Mouse (Mus musculus): ENCODE results near the gene Ddx58. TPM values are rescaled to one million over a fixed set of nuclear protein-coding genes. Genes with fewer than 3 reads are reported as not detected.

Gene Ddx58
- polyA plus RNA-seq, 1 experiment from 2014 or later: 6.4 TPM

DNA sequence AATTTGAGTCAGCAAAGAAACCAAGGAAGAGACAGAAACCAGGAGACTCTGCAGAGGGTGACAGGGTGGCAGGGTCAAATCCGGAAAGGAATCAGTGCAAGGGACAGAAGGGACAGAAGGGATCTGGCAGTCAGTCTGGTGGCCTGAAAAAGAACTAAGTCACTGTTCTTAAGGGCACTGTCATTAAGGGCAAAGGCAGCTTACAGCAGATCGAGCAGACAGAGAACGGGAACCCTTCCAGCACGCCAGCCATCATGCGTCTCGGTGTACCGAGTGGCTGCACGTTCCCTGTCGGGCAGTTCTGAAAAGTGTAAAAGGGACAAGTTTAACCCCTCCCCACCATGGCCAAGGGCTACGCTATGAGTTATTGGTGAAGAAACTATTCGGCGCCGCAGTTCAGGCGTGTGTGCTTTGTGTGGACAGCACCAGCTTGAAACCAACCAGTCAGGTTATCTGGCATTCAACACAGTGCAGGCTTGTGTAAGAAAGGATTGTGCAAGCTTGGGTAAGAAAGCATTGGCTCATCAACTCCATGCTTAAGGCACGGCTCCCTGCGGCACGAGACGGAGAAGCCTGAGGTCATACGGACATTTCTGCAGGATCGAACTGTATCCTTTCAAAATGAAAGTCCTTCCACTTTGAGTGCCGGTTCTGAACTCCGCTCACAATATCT lies 34.3 kb downstream of the Ddx58 start:
- ATAC-seq (replicated peaks; ENCODE audit: low FRiP score, low TSS enrichment, low read depth) (no peak), DNase-seq (ENCODE audit: low spot score) (no peak)
- Histone ChIP-seq H3K36me3 (ENCODE audit: control insufficient read depth, insufficient read depth, low read length) (peaks cover 17% of the 10 kb centered on the region; the same call in 1 of the 2 replicates), H3K4me3 (ENCODE audit: low read depth, low read length) (no peak overlapping the region), H3K4me2 (ENCODE audit: low read length) (no peak overlapping the region), H3K27ac (ENCODE audit: low read depth) (no peak overlapping the region), H3K9ac (ENCODE audit: low read length) (no peak overlapping the region), H3K4me1 (replicated peaks; ENCODE audit: control insufficient read depth, insufficient read depth, low read length) (no peaks in the 10 kb centered on the region), H3K27me3 (replicated peaks; ENCODE audit: control insufficient read depth, insufficient read depth, low read length) (no peaks in the 10 kb centered on the region), H3K9me3 (ENCODE audit: control insufficient read depth, low read length) (no peaks in the 10 kb centered on the region)
- 92% methylated on average over 22 of the region's 22 CpGs for WGBS

GRCm38 (mm10) chr4:40204374-40204773 lies 35.3 kb downstream of the Ddx58 start:
- Histone ChIP-seq H3K9ac (ENCODE audit: low read length) (no peak overlapping the region), H3K4me3 (ENCODE audit: low read depth, low read length) (no peak overlapping the region), H3K4me2 (ENCODE audit: low read length) (no peak overlapping the region), H3K27ac (ENCODE audit: low read depth) (no peak overlapping the region), H3K27me3 (replicated peaks; ENCODE audit: control insufficient read depth, insufficient read depth, low read length) (no peaks in the 10 kb centered on the region), H3K36me3 (ENCODE audit: control insufficient read depth, insufficient read depth, low read length) (peaks cover 17% of the 10 kb centered on the region; the same call in 1 of the 2 replicates), H3K9me3 (ENCODE audit: control insufficient read depth, low read length) (no peaks in the 10 kb centered on the region), H3K4me1 (replicated peaks; ENCODE audit: control insufficient read depth, insufficient read depth, low read length) (no peaks in the 10 kb centered on the region)
- ATAC-seq (replicated peaks; ENCODE audit: low FRiP score, low TSS enrichment, low read depth) (no peak), DNase-seq (ENCODE audit: low spot score) (no peak)
- 94% methylated on average over 3 of the region's 3 CpGs for WGBS

- Histone ChIP-seq H3K27me3 (replicated peaks; ENCODE audit: control insufficient read depth, insufficient read depth, low read length) (no peaks in the 10 kb centered on the region), H3K36me3 (ENCODE audit: control insufficient read depth, insufficient read depth, low read length) (peaks cover 25% of the 10 kb centered on the region), H3K4me2 (ENCODE audit: low read length) (no peak overlapping the region), H3K27ac (ENCODE audit: low read depth) (no peak overlapping the region), H3K4me1 (replicated peaks; ENCODE audit: control insufficient read depth, insufficient read depth, low read length) (no peaks in the 10 kb centered on the region), H3K9me3 (ENCODE audit: control insufficient read depth, low read length) (no peaks in the 10 kb centered on the region), H3K4me3 (ENCODE audit: low read depth, low read length) (no peak overlapping the region), H3K9ac (ENCODE audit: low read length) (no peak overlapping the region)
- no peak for ATAC-seq (replicated peaks; ENCODE audit: low FRiP score, low TSS enrichment, low read depth)
- no peak for DNase-seq (ENCODE audit: low spot score)
- WGBS: 79% methylated on average over 6 of the region's 6 CpGs
Measured at GRCm38 (mm10) chr4:40202205-40202604, 37.4 kb downstream of the Ddx58 start.

- no peaks in the 10 kb centered on the region for H3K27me3 ChIP-seq (replicated peaks; ENCODE audit: control insufficient read depth, insufficient read depth, low read length)
- no peaks in the 10 kb centered on the region for H3K4me1 ChIP-seq (replicated peaks; ENCODE audit: control insufficient read depth, insufficient read depth, low read length)
- 93% methylated on average over 2 of the region's 2 CpGs for WGBS
- H3K9ac ChIP-seq (ENCODE audit: low read length): no peak overlapping the region
- H3K9me3 ChIP-seq (ENCODE audit: control insufficient read depth, low read length): no peaks in the 10 kb centered on the region
- no peak overlapping the region for H3K27ac ChIP-seq (ENCODE audit: low read depth)
- no peak overlapping the region for H3K4me2 ChIP-seq (ENCODE audit: low read length)
- H3K36me3 ChIP-seq (ENCODE audit: control insufficient read depth, insufficient read depth, low read length): peaks cover 64% of the 10 kb centered on the region
- ATAC-seq (replicated peaks; ENCODE audit: low FRiP score, low TSS enrichment, low read depth) (no peak), DNase-seq (ENCODE audit: low spot score) (no peak)
- no peak overlapping the region for H3K4me3 ChIP-seq (ENCODE audit: low read depth, low read length)
Measured at GRCm38 (mm10) chr4:40195336-40195735, 44.3 kb downstream of the Ddx58 start.

GRCm38 (mm10) chr4:40193461-40193860 lies 46.2 kb downstream of the Ddx58 start:
- Histone ChIP-seq H3K4me3 (ENCODE audit: low read depth, low read length) (no peak overlapping the region), H3K9me3 (ENCODE audit: control insufficient read depth, low read length) (no peaks in the 10 kb centered on the region), H3K36me3 (ENCODE audit: control insufficient read depth, insufficient read depth, low read length) (peaks cover 81% of the 10 kb centered on the region), H3K27ac (ENCODE audit: low read depth) (no peak overlapping the region), H3K4me2 (ENCODE audit: low read length) (no peak overlapping the region), H3K27me3 (replicated peaks; ENCODE audit: control insufficient read depth, insufficient read depth, low read length) (no peaks in the 10 kb centered on the region), H3K4me1 (replicated peaks; ENCODE audit: control insufficient read depth, insufficient read depth, low read length) (no peaks in the 10 kb centered on the region), H3K9ac (ENCODE audit: low read length) (no peak overlapping the region)
- 86% methylated on average over 9 of the region's 9 CpGs for WGBS
- DNase-seq (ENCODE audit: low spot score) (no peak), ATAC-seq (replicated peaks; ENCODE audit: low FRiP score, low TSS enrichment, low read depth) (no peak)

- no peak overlapping the region for H3K9ac ChIP-seq (ENCODE audit: low read length)
- no peak for ATAC-seq (replicated peaks; ENCODE audit: low FRiP score, low TSS enrichment, low read depth)
- H3K9me3 ChIP-seq (ENCODE audit: control insufficient read depth, low read length): no peaks in the 10 kb centered on the region
- no peak for DNase-seq (ENCODE audit: low spot score)
- peaks cover 81% of the 10 kb centered on the region for H3K36me3 ChIP-seq (ENCODE audit: control insufficient read depth, insufficient read depth, low read length)
- H3K4me2 ChIP-seq (ENCODE audit: low read length): no peak overlapping the region
- no peaks in the 10 kb centered on the region for H3K4me1 ChIP-seq (replicated peaks; ENCODE audit: control insufficient read depth, insufficient read depth, low read length)
- WGBS: 73% methylated on average over 2 of the region's 2 CpGs
- H3K27me3 ChIP-seq (replicated peaks; ENCODE audit: control insufficient read depth, insufficient read depth, low read length): no peaks in the 10 kb centered on the region
- no peak overlapping the region for H3K27ac ChIP-seq (ENCODE audit: low read depth)
- H3K4me3 ChIP-seq (ENCODE audit: low read depth, low read length): no peak overlapping the region
Measured at GRCm38 (mm10) chr4:40192246-40192645, 47.4 kb downstream of the Ddx58 start.

DNA sequence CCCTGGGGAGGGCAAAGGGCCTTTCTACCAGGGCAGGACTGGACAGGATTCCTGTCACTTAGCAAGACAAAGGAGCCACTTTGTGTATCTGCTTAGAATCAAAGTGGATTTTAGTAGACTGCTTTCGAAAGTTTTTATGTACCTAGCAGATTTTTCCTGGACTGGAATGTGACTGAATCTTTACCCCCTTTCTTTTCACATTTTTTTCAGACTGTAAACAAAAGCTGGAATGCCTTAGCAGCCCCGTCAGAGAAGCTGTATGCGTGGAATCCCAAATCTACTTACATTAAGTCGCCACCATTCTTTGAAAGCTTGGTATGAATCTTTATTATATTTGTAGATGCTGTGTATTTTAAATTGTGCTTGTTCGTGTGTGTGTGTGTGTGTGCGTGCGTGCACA lies 51.7 kb downstream of the Ddx58 start:
- Histone ChIP-seq H3K27ac (ENCODE audit: low read depth) (no peak overlapping the region), H3K4me2 (ENCODE audit: low read length) (no peak overlapping the region), H3K36me3 (ENCODE audit: control insufficient read depth, insufficient read depth, low read length) (peaks cover 86% of the 10 kb centered on the region), H3K9ac (ENCODE audit: low read length) (no peak overlapping the region), H3K9me3 (ENCODE audit: control insufficient read depth, low read length) (no peaks in the 10 kb centered on the region), H3K27me3 (replicated peaks; ENCODE audit: control insufficient read depth, insufficient read depth, low read length) (no peaks in the 10 kb centered on the region), H3K4me1 (replicated peaks; ENCODE audit: control insufficient read depth, insufficient read depth, low read length) (no peaks in the 10 kb centered on the region), H3K4me3 (ENCODE audit: low read depth, low read length) (no peak overlapping the region)
- ATAC-seq (replicated peaks; ENCODE audit: low FRiP score, low TSS enrichment, low read depth) (no peak), DNase-seq (ENCODE audit: low spot score) (no peak)
- WGBS: 81% methylated on average over 7 of the region's 7 CpGs

DNA sequence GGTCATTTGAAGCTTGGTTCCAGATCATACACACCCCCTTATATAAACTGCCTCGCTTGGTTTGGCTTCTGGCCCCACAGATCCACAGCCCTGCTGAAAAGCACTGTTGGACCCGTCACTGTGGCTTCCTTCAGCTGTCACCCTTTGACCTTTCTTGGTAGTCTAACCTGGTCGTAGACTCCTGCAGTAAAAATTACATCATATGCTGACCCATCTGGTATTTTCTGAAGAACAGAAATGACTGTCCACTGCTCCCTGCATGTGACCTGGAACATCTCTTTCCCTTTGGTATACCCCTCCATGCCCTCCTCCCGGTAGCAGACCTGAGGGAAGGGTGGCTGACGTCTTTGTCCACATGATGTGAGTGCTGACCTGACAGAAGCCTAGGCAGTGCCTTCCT lies 55.2 kb downstream of the Ddx58 start:
- Histone ChIP-seq H3K9me3 (ENCODE audit: control insufficient read depth, low read length) (no peaks in the 10 kb centered on the region), H3K27me3 (replicated peaks; ENCODE audit: control insufficient read depth, insufficient read depth, low read length) (no peaks in the 10 kb centered on the region), H3K9ac (ENCODE audit: low read length) (no peak overlapping the region), H3K4me3 (ENCODE audit: low read depth, low read length) (no peak overlapping the region), H3K4me2 (ENCODE audit: low read length) (no peak overlapping the region), H3K4me1 (replicated peaks; ENCODE audit: control insufficient read depth, insufficient read depth, low read length) (no peaks in the 10 kb centered on the region), H3K36me3 (ENCODE audit: control insufficient read depth, insufficient read depth, low read length) (peaks cover 97% of the 10 kb centered on the region), H3K27ac (ENCODE audit: low read depth) (no peak overlapping the region)
- DNase-seq (ENCODE audit: low spot score): no peak
- ATAC-seq (replicated peaks; ENCODE audit: low FRiP score, low TSS enrichment, low read depth): no peak
- WGBS: 76% methylated on average over 5 of the region's 5 CpGs

- H3K9me3 ChIP-seq (ENCODE audit: control insufficient read depth, low read length): no peaks in the 10 kb centered on the region
- peaks cover 92% of the 10 kb centered on the region for H3K36me3 ChIP-seq (ENCODE audit: control insufficient read depth, insufficient read depth, low read length)
- 88% methylated on average over 6 of the region's 6 CpGs for WGBS
- no peaks in the 10 kb centered on the region for H3K4me1 ChIP-seq (replicated peaks; ENCODE audit: control insufficient read depth, insufficient read depth, low read length)
- ATAC-seq (replicated peaks; ENCODE audit: low FRiP score, low TSS enrichment, low read depth) (no peak), DNase-seq (ENCODE audit: low spot score) (no peak)
- H3K27me3 ChIP-seq (replicated peaks; ENCODE audit: control insufficient read depth, insufficient read depth, low read length): no peaks in the 10 kb centered on the region
- H3K9ac ChIP-seq (ENCODE audit: low read length): no peak overlapping the region
- no peak overlapping the region for H3K4me3 ChIP-seq (ENCODE audit: low read depth, low read length)
- no peak overlapping the region for H3K27ac ChIP-seq (ENCODE audit: low read depth)
- no peak overlapping the region for H3K4me2 ChIP-seq (ENCODE audit: low read length)
Measured at GRCm38 (mm10) chr4:40183781-40184180, 55.8 kb downstream of the Ddx58 start.
